Mouse (Mus musculus): ENCODE results near the gene Narfl. TPM values are rescaled to one million over a fixed set of nuclear protein-coding genes. Genes with fewer than 3 reads are reported as not detected.
"Not testable (repeated sequence)": the region's sequence is repeated elsewhere in the genome, so short reads cannot be mapped to it uniquely, and the experiment has no call there.

Narfl gene
- polyA plus RNA-seq, 1 experiment from 2014 or later = 29.0 TPM

GRCm38 (mm10) chr17:25806507-25806906, 32.9 kb downstream of the Narfl start:
- peaks cover 41% of the 10 kb centered on the region for H3K4me1 ChIP-seq (ENCODE audit: control insufficient read depth, insufficient read depth, low read length)
- no peak overlapping the region for H3K4me3 ChIP-seq (ENCODE audit: low read depth, low read length)
- H3K9me3 ChIP-seq (replicated peaks; ENCODE audit: control insufficient read depth, low read length, poor library complexity, severe bottlenecking) = no peaks in the 10 kb centered on the region
- no peaks in the 10 kb centered on the region for H3K36me3 ChIP-seq (ENCODE audit: control insufficient read depth, insufficient read depth, low read length)
- no peak overlapping the region for H3K27ac ChIP-seq (ENCODE audit: low read length)
- no peak overlapping the region for H3K4me2 ChIP-seq (ENCODE audit: low read length)
- ATAC-seq = no peak
- H3K27me3 ChIP-seq (ENCODE audit: control insufficient read depth, insufficient read depth, low read depth, low read length) = no peaks in the 10 kb centered on the region
- WGBS = 89% methylated on average over 4 of the region's 4 CpGs
- no peak overlapping the region for H3K9ac ChIP-seq (ENCODE audit: low read depth, low read length)

DNA sequence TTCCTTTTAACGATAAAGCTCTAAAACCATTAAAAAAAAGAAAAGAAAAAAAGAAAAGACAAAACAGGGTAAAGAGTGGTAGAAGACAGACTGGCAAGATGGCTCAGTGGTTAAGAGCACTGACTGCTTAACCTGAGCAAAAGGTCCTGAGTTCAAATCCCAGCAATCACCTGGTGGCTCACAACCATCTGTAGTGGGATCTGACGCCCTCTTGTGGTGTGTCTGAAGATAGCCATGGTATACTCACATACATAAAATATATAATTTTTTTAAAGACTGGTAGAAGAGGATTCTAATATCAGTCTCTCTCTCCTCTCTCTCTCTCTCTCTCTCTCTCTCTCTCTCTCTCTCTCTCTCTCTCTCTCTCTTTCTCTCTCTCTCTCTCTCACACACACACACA, 33.9 kb downstream of the Narfl start:
- H3K27ac ChIP-seq (ENCODE audit: low read length); H3K4me3 ChIP-seq (ENCODE audit: low read depth, low read length); H3K4me2 ChIP-seq (ENCODE audit: low read length); H3K9me3 ChIP-seq (replicated peaks; ENCODE audit: control insufficient read depth, low read length, poor library complexity, severe bottlenecking); H3K27me3 ChIP-seq (ENCODE audit: control insufficient read depth, insufficient read depth, low read depth, low read length); H3K9ac ChIP-seq (ENCODE audit: low read depth, low read length); ATAC-seq; H3K36me3 ChIP-seq (ENCODE audit: control insufficient read depth, insufficient read depth, low read length): not testable (repeated sequence)
- H3K4me1 ChIP-seq (ENCODE audit: control insufficient read depth, insufficient read depth, low read length) = peaks cover 40% of the 10 kb centered on the region
- WGBS = 44% methylated on average over 2 of the region's 2 CpGs

GRCm38 (mm10) chr17:25808028-25808427, 34.5 kb downstream of the Narfl start:
- H3K27ac ChIP-seq (ENCODE audit: low read length) = peak overlapping the region; percentile 99
- H3K4me3 ChIP-seq (ENCODE audit: low read depth, low read length) = peak overlapping the region; percentile 93
- 27% methylated on average over 5 of the region's 5 CpGs for WGBS
- H3K4me1 ChIP-seq (ENCODE audit: control insufficient read depth, insufficient read depth, low read length) = peaks cover 40% of the 10 kb centered on the region
- no peak for ATAC-seq
- H3K9ac ChIP-seq (ENCODE audit: low read depth, low read length) = peak overlapping the region; percentile 98
- no peaks in the 10 kb centered on the region for H3K36me3 ChIP-seq (ENCODE audit: control insufficient read depth, insufficient read depth, low read length)
- no peaks in the 10 kb centered on the region for H3K9me3 ChIP-seq (replicated peaks; ENCODE audit: control insufficient read depth, low read length, poor library complexity, severe bottlenecking)
- no peaks in the 10 kb centered on the region for H3K27me3 ChIP-seq (ENCODE audit: control insufficient read depth, insufficient read depth, low read depth, low read length)
- H3K4me2 ChIP-seq (ENCODE audit: low read length) = peak overlapping the region; percentile 100

DNA sequence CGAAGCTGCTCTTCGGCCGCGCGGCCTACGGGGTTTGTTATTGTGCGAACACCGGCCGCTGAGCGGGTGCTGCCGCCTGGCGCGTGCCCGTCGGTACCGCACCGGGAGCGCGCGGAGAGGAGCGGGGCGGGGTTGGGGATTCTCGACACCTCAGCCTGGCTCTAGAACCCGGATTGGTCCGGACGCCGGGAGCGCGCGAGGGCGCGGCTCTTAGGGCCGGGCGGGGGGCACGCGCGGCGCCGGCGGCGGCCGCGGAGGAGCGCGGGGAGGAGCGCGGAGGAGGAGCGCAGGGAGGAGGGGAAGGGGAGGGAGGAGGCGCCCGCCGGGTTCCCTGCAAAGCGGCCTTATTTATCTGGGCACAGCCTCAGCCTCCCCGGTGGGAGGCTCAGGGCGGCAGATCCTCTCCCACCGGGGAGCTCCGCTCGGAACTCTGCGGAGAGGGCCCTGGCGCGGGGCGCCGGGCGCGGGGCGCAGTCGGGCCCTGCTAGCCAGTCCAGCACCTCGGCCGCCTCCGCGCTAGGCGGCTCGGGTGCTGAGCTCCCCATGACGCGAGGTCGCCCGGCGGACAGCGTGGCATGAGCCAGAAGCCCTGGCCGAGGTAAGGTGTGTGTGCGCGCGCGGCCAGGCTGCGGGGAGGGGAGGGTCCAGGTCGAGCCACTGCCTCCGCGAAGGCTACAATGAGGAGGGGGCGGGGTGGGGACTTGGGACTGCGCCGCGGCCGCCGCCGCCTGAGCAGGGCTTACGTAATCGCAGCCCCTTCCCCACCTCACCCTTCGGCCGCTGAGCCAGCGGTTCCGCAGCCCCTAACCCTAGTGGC, 35.4 kb downstream of the Narfl start, which contains the start of gene Fbxl16:
Gene Fbxl16, plus strand, starts transcription at position 297 of the 817 bp plus-strand sequence.
- peak within 1 kb of the TSS; percentile 99 for H3K27ac ChIP-seq (ENCODE audit: low read length)
- H3K4me3 ChIP-seq (ENCODE audit: low read depth, low read length) = peak within 1 kb of the TSS; percentile 93
- WGBS = under 1% methylated on average over 84 of the region's 100 CpGs
- ATAC-seq = peak; percentile 85
- H3K4me2 ChIP-seq (ENCODE audit: low read length) = peak within 1 kb of the TSS; percentile 100
- H3K4me1 ChIP-seq (ENCODE audit: control insufficient read depth, insufficient read depth, low read length) = peaks cover 36% of the 10 kb centered on the region
- H3K9ac ChIP-seq (ENCODE audit: low read depth, low read length) = peak within 1 kb of the TSS; percentile 98
- no peaks in the 10 kb centered on the region for H3K27me3 ChIP-seq (ENCODE audit: control insufficient read depth, insufficient read depth, low read depth, low read length)
- H3K9me3 ChIP-seq (replicated peaks; ENCODE audit: control insufficient read depth, low read length, poor library complexity, severe bottlenecking) = no peaks in the 10 kb centered on the region
- no peaks in the 10 kb centered on the region for H3K36me3 ChIP-seq (ENCODE audit: control insufficient read depth, insufficient read depth, low read length)

- ATAC-seq = peak; percentile 52
- H3K9me3 ChIP-seq (replicated peaks; ENCODE audit: control insufficient read depth, low read length, poor library complexity, severe bottlenecking) = no peaks in the 10 kb centered on the region
- 2% methylated on average over 24 of the region's 25 CpGs for WGBS
- peak overlapping the region; percentile 99 for H3K27ac ChIP-seq (ENCODE audit: low read length)
- H3K4me1 ChIP-seq (ENCODE audit: control insufficient read depth, insufficient read depth, low read length) = peaks cover 36% of the 10 kb centered on the region
- H3K9ac ChIP-seq (ENCODE audit: low read depth, low read length) = peak overlapping the region; percentile 98
- H3K27me3 ChIP-seq (ENCODE audit: control insufficient read depth, insufficient read depth, low read depth, low read length) = no peaks in the 10 kb centered on the region
- H3K36me3 ChIP-seq (ENCODE audit: control insufficient read depth, insufficient read depth, low read length) = no peaks in the 10 kb centered on the region
- peak overlapping the region; percentile 93 for H3K4me3 ChIP-seq (ENCODE audit: low read depth, low read length)
- H3K4me2 ChIP-seq (ENCODE audit: low read length) = peak overlapping the region; percentile 100
Measured at GRCm38 (mm10) chr17:25809606-25810340, 36.2 kb downstream of the Narfl start.

DNA sequence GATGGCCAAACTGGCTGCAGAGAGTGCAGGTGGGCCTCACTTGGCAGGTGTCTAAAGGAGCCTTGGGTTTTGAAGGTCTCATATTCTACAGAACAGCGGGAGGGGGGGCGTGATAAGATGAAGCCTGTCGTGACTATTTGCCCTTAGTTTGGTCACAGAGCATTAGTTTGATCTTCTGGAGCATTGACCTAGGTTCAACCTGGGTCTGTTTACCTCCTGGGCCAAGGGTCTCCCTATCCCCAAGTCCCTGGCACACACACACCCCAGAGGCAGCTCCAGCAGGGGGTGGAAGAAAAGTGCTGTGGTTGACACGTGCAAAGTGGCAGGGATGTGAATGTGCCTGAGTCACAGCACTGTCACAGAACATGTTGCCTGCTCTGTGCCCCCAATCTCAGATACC, 37.3 kb downstream of the Narfl start:
- Histone ChIP-seq H3K4me1 (ENCODE audit: control insufficient read depth, insufficient read depth, low read length) (peaks cover 36% of the 10 kb centered on the region), H3K36me3 (ENCODE audit: control insufficient read depth, insufficient read depth, low read length) (no peaks in the 10 kb centered on the region), H3K9me3 (replicated peaks; ENCODE audit: control insufficient read depth, low read length, poor library complexity, severe bottlenecking) (no peaks in the 10 kb centered on the region), H3K27me3 (ENCODE audit: control insufficient read depth, insufficient read depth, low read depth, low read length) (no peaks in the 10 kb centered on the region), H3K27ac (ENCODE audit: low read length) (no peak overlapping the region), H3K9ac (ENCODE audit: low read depth, low read length) (peak overlapping the region; percentile 98; the same call in 1 of the 2 replicates), H3K4me2 (ENCODE audit: low read length) (peak overlapping the region; percentile 100), H3K4me3 (ENCODE audit: low read depth, low read length) (peak overlapping the region; percentile 93; the same call in 1 of the 2 replicates)
- 74% methylated on average over 4 of the region's 4 CpGs for WGBS
- ATAC-seq = no peak

DNA sequence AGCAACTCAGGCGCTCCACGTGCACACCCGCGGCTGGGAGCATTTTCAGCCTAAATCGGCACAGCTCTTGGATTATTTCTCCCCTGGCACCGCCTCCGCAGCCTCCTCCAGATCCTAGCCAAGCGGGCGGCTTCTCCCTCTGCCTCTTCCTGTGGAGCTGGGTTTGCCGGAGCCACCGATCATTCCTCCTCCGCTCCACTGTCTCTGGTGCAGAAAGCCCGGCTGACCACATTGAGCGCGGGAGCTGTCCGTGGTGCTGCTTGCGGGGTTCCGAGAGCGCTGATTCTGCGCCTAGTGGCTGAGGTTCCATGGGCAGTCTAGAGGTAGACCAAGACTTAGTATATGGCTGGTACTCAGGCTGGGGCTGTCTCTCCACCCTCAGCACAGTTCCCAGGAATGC, 39.9 kb downstream of the Narfl start:
- ATAC-seq = no peak

GRCm38 (mm10) chr17:25817662-25818061, 44.1 kb downstream of the Narfl start:
- Histone ChIP-seq H3K27me3 (ENCODE audit: control insufficient read depth, insufficient read depth, low read depth, low read length) (peaks cover 11% of the 10 kb centered on the region), H3K27ac (ENCODE audit: low read length) (no peak overlapping the region), H3K36me3 (ENCODE audit: control insufficient read depth, insufficient read depth, low read length) (peaks cover 27% of the 10 kb centered on the region), H3K4me1 (ENCODE audit: control insufficient read depth, insufficient read depth, low read length) (peaks cover 9% of the 10 kb centered on the region), H3K4me3 (ENCODE audit: low read depth, low read length) (no peak overlapping the region), H3K9ac (ENCODE audit: low read depth, low read length) (no peak overlapping the region), H3K9me3 (replicated peaks; ENCODE audit: control insufficient read depth, low read length, poor library complexity, severe bottlenecking) (no peaks in the 10 kb centered on the region), H3K4me2 (ENCODE audit: low read length) (no peak overlapping the region)
- WGBS = 90% methylated on average over 11 of the region's 11 CpGs
- no peak for ATAC-seq

More for the DNA sequence above, 39.9 kb downstream of the Narfl start:
- H3K4me1 ChIP-seq (ENCODE audit: control insufficient read depth, insufficient read depth, low read length) = peaks cover 30% of the 10 kb centered on the region
- H3K4me3 ChIP-seq (ENCODE audit: low read depth, low read length) = peak overlapping the region; percentile 13; the same call in 1 of the 2 replicates
- no peaks in the 10 kb centered on the region for H3K9me3 ChIP-seq (replicated peaks; ENCODE audit: control insufficient read depth, low read length, poor library complexity, severe bottlenecking)
- peaks cover 15% of the 10 kb centered on the region for H3K36me3 ChIP-seq (ENCODE audit: control insufficient read depth, insufficient read depth, low read length)
- peak overlapping the region; percentile 39 for H3K4me2 ChIP-seq (ENCODE audit: low read length)
- peak overlapping the region; percentile 63 for H3K9ac ChIP-seq (ENCODE audit: low read depth, low read length)
- H3K27me3 ChIP-seq (ENCODE audit: control insufficient read depth, insufficient read depth, low read depth, low read length) = peaks cover 8% of the 10 kb centered on the region
- 2% methylated on average over 20 of the region's 20 CpGs for WGBS
- H3K27ac ChIP-seq (ENCODE audit: low read length) = no peak overlapping the region
